Mouse (Mus musculus) cerebellum, adult 18-20 months (tissue): ENCODE results near the gene Cisd1.

Source experiments
- DNase-seq, 2 experiments: peaks; one replicate each; pipeline ENCODE4 v3.0.0; 2021

Gene Cisd1

GRCm38 (mm10) chr10:71326123-71326522 is 18.6 kb downstream of the Cisd1 start:
- DNase-seq, result no peak

GRCm38 (mm10) chr10:71323669-71324068 is 21.1 kb downstream of the Cisd1 start:
- DNase-seq, result no peak

GRCm38 (mm10) chr10:71316497-71316896 is 28.3 kb downstream of the Cisd1 start:
- no peak for DNase-seq

- DNase-seq, result no peak
Measured at GRCm38 (mm10) chr10:71316056-71316455, 28.7 kb downstream of the Cisd1 start.

- no peak for DNase-seq
Measured at GRCm38 (mm10) chr10:71314596-71314995, 30.2 kb downstream of the Cisd1 start.

GRCm38 (mm10) chr10:71310288-71310687 is 34.5 kb downstream of the Cisd1 start:
- no peak for DNase-seq

- no peak for DNase-seq
Measured at GRCm38 (mm10) chr10:71308199-71308598, 36.6 kb downstream of the Cisd1 start.

GRCm38 (mm10) chr10:71306759-71307158 is 38.0 kb downstream of the Cisd1 start:
- no peak for DNase-seq

- peak; percentile 45 to 57 for DNase-seq
Measured at GRCm38 (mm10) chr10:71306190-71306589, 38.6 kb downstream of the Cisd1 start.

- no peak for DNase-seq
Measured at GRCm38 (mm10) chr10:71302490-71302889, 42.3 kb downstream of the Cisd1 start.

GRCm38 (mm10) chr10:71300161-71300560 is 44.6 kb downstream of the Cisd1 start:
- peak; percentile 58 to 64 for DNase-seq

GRCm38 (mm10) chr10:71293245-71293644 is 51.5 kb downstream of the Cisd1 start:
- DNase-seq, result no peak

- DNase-seq, result no peak
Measured at GRCm38 (mm10) chr10:71292254-71292653, 52.5 kb downstream of the Cisd1 start.

GRCm38 (mm10) chr10:71291801-71292200 is 53.0 kb downstream of the Cisd1 start:
- no peak for DNase-seq

GRCm38 (mm10) chr10:71291179-71291661 is 53.5 kb downstream of the Cisd1 start:
- DNase-seq, result no peak

GRCm38 (mm10) chr10:71285126-71285580 is 59.6 kb downstream of the Cisd1 start, which contains the start of gene Ube2d1:
Gene Ube2d1 (minus strand): TSS chr10:71285262.
- peak; percentile 96 for DNase-seq

GRCm38 (mm10) chr10:71284511-71285125 is 60.1 kb downstream of the Cisd1 start:
- no peak for DNase-seq

- DNase-seq, result no peak
Measured at GRCm38 (mm10) chr10:71284131-71284510, 60.6 kb downstream of the Cisd1 start.
